Mouse (Mus musculus) brain, embryonic 14.5 days (tissue): Measurements from ENCODE around the gene Gm9837.

ENCODE experiments used
- CTCF ChIP-seq: fragments of 200-500 bp; IDR thresholded peaks from 2 replicates; pipeline ENCODE4 v1.5.1; 2012; ENCODE audit warnings: inconsistent platforms, mild to moderate bottlenecking, moderate library complexity, borderline replicate concordance; ENCODE audit not compliant: insufficient read depth, insufficient read length; ENCODE audit errors: extremely low read depth
- POLR2A ChIP-seq: fragments of 200-500 bp; IDR thresholded peaks from 2 replicates; pipeline ENCODE4 v1.6.1; 2012; ENCODE audit warnings: mild to moderate bottlenecking, inconsistent platforms, borderline replicate concordance; ENCODE audit not compliant: poor library complexity, insufficient read depth, insufficient read length, severe bottlenecking; ENCODE audit errors: extremely low read depth

- TF ChIP-seq POLR2A = no peak
- no peak for TF ChIP-seq CTCF
Measured at GRCm38 (mm10) chr11:53441921-53442320, 28.4 kb downstream of the Gm9837 start.
